Mouse (Mus musculus) spleen, adult 2 months (tissue): Measurements from ENCODE around the gene Gm12185.
"Not testable (repeated sequence)": the region's sequence is repeated elsewhere in the genome, so short reads cannot be mapped to it uniquely, and the experiment has no call there.

Experiments
- CTCF ChIP-seq: fragments of 200-500 bp; IDR thresholded peaks from 2 replicates; pipeline ENCODE4 v1.5.1; 2011; ENCODE audit warnings: mild to moderate bottlenecking, inconsistent platforms; ENCODE audit not compliant: insufficient read depth, insufficient read length, insufficient replicate concordance; ENCODE audit errors: extremely low read depth
- POLR2A ChIP-seq: fragments of 200-500 bp; IDR thresholded peaks from 2 replicates; pipeline ENCODE4 v1.6.1; 2011; ENCODE audit warnings: low read depth, low read length, inconsistent platforms

- not testable (repeated sequence) for TF ChIP-seq CTCF, POLR2A
Measured at GRCm38 (mm10) chr11:48935291-48935690, 56.7 kb downstream of the Gm12185 start.
